Comparison of ENCODE assay signal across 10 mouse cellular contexts in the genomic region with DNA sequence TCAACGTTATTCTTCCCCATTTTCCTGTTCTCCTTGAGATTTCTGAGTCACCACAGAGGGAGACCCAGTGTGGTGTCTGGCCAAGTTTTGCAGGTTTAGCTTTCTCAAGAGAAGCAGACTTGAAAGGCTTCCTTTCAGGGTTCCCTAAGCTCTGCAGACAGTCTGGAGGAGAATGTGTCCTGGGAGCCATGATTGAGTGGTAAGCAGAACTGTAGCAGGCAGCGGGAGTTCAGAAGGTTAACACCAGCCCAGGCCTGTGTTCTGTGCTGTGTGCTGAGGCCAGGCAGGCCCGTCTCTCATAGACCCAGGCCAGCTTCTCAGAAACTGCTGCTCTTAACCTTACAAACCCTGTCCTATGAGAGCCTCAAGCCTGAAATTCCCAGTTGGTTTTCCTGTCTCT.
DNase-seq lines count a peak whose midpoint lies in the region; ATAC-seq and TF ChIP-seq lines count a peak whose summit lies in the region.
"Had no signal": no experiment of that assay in that cellular context is flagged by ENCODE, and none has a peak within 500 bp of the region (broad histone marks: within the 10 kb centered on the region; RNA-seq: fewer than 3 reads in every experiment).

No protein-coding gene starts in this region.

- H3K9ac ChIP-seq in intestine, embryonic 14.5 days (ENCODE audit: low read length), result no peak overlapping the region
- H3K9ac ChIP-seq in intestine, postnatal 0 days (ENCODE audit: low read depth, low read length), result no peak overlapping the region
- H3K9ac ChIP-seq in midbrain, embryonic 11.5 days (ENCODE audit: low read length), result no peak overlapping the region

- H3K9me3 ChIP-seq in intestine, embryonic 14.5 days (ENCODE audit: control insufficient read depth, low read length), result no peaks in the 10 kb centered on the region
- no peaks in the 10 kb centered on the region for H3K9me3 ChIP-seq in intestine, postnatal 0 days (ENCODE audit: control insufficient read depth)
- H3K9me3 ChIP-seq in limb, embryonic 10.5 days (replicated peaks), result no peaks in the 10 kb centered on the region
- H3K9me3 ChIP-seq in midbrain, embryonic 11.5 days (ENCODE audit: control insufficient read depth, low read length), result no peaks in the 10 kb centered on the region
- H3K9me3 ChIP-seq: midbrain, embryonic 10.5 days had no signal

- H3K4me2 ChIP-seq in intestine, embryonic 14.5 days (ENCODE audit: low read length), result no peak overlapping the region
- H3K4me2 ChIP-seq in intestine, postnatal 0 days (replicated peaks; ENCODE audit: low read depth), result no peak overlapping the region
- H3K4me2 ChIP-seq in midbrain, embryonic 11.5 days, result no peak overlapping the region

- ATAC-seq in intestine, embryonic 14.5 days (replicated peaks; ENCODE audit: low FRiP score, low TSS enrichment, low read depth), result peak; percentile 61
- no peak for ATAC-seq in intestine, postnatal 0 days
- ATAC-seq in midbrain, embryonic 11.5 days (ENCODE audit: low FRiP score), result no peak
- ATAC-seq: inflammation-experienced regulatory T-cells, adult 6 months had no signal

- TF ChIP-seq CTCF in intestine, postnatal 0 days (IDR thresholded peaks at IDR 0.05; ENCODE audit: low read depth), result no peak

- H3K36me3 ChIP-seq in intestine, embryonic 14.5 days (ENCODE audit: control insufficient read depth, insufficient read depth, low read length), result no peaks in the 10 kb centered on the region
- no peaks in the 10 kb centered on the region; the same call in 1 of the 2 replicates for H3K36me3 ChIP-seq in intestine, postnatal 0 days (ENCODE audit: control insufficient read depth, insufficient read depth)
- H3K36me3 ChIP-seq in limb, embryonic 10.5 days, result no peaks in the 10 kb centered on the region
- H3K36me3 ChIP-seq in midbrain, embryonic 11.5 days (ENCODE audit: control insufficient read depth, insufficient read depth, low read length), result no peaks in the 10 kb centered on the region
- H3K36me3 ChIP-seq: midbrain, embryonic 10.5 days had no signal

- peak overlapping the region; percentile 72 for H3K27ac ChIP-seq in intestine, embryonic 14.5 days (ENCODE audit: low read depth)
- no peak overlapping the region for H3K27ac ChIP-seq in intestine, postnatal 0 days (ENCODE audit: low read depth, low read length)
- H3K27ac ChIP-seq in limb, embryonic 10.5 days, result peak overlapping the region; percentile 57; the same call in 1 of the 2 replicates
- H3K27ac ChIP-seq in midbrain, embryonic 11.5 days (ENCODE audit: low read depth, low read length), result no peak overlapping the region
- H3K27ac ChIP-seq: midbrain, embryonic 10.5 days had no signal

- peak; percentile 63 for DNase-seq in adrenal gland, adult 2 months
- DNase-seq in adrenal gland, adult 18-20 months (ENCODE audit: low spot score in 2 of 2), result no peak
- no peak for DNase-seq in intestine, embryonic 14.5 days (ENCODE audit: low spot score)
- DNase-seq in NIH3T3 (ENCODE audit: low read depth), result peak; percentile 75
- DNase-seq in limb, embryonic 10.5 days (ENCODE audit: low spot score), result peak; percentile 37
- no peak for DNase-seq in spleen, adult 12 weeks (ENCODE audit: low spot score)
- DNase-seq in midbrain, embryonic 11.5 days (ENCODE audit: low spot score, missing footprints), result no peak

- no peak overlapping the region for H3K4me3 ChIP-seq in intestine, embryonic 14.5 days (ENCODE audit: low read depth, low read length)
- no peak overlapping the region for H3K4me3 ChIP-seq in intestine, postnatal 0 days (ENCODE audit: low read depth, low read length)
- H3K4me3 ChIP-seq in limb, embryonic 10.5 days, result no peak overlapping the region
- H3K4me3 ChIP-seq in midbrain, embryonic 11.5 days (ENCODE audit: low read depth, low read length), result no peak overlapping the region
- H3K4me3 ChIP-seq: midbrain, embryonic 10.5 days had no signal

- H3K27me3 ChIP-seq in intestine, embryonic 14.5 days (replicated peaks; ENCODE audit: control insufficient read depth, insufficient read depth, low read length), result no peaks in the 10 kb centered on the region
- H3K27me3 ChIP-seq in intestine, postnatal 0 days (replicated peaks; ENCODE audit: control insufficient read depth, insufficient read depth, low read length), result no peaks in the 10 kb centered on the region
- no peaks in the 10 kb centered on the region for H3K27me3 ChIP-seq in limb, embryonic 10.5 days (ENCODE audit: low read depth, poor library complexity, severe bottlenecking)
- no peaks in the 10 kb centered on the region for H3K27me3 ChIP-seq in midbrain, embryonic 11.5 days (ENCODE audit: control insufficient read depth, insufficient read depth, low read length)

- peaks cover 14% of the 10 kb centered on the region for H3K4me1 ChIP-seq in intestine, embryonic 14.5 days (replicated peaks; ENCODE audit: control insufficient read depth, insufficient read depth, low read length)
- H3K4me1 ChIP-seq in intestine, postnatal 0 days (replicated peaks; ENCODE audit: control insufficient read depth, insufficient read depth, low read length), result no peaks in the 10 kb centered on the region
- peaks cover 9% of the 10 kb centered on the region for H3K4me1 ChIP-seq in limb, embryonic 10.5 days
- no peaks in the 10 kb centered on the region for H3K4me1 ChIP-seq in midbrain, embryonic 11.5 days (ENCODE audit: control insufficient read depth, insufficient read depth, low read length)

- 33% methylated on average over 3 of the region's 3 CpGs for WGBS in intestine, embryonic 14.5 days
- 55% methylated on average over 3 of the region's 3 CpGs for WGBS in intestine, postnatal 0 days
- WGBS in limb, embryonic 10.5 days, result 34% methylated on average over 3 of the region's 3 CpGs
- WGBS in midbrain, embryonic 11.5 days, result 75% methylated on average over 3 of the region's 3 CpGs

Comparison
In these comparisons a context has a peak if more than half of its experiments do, and no peak if none do; other contexts are left out.
1. DNase-seq: peak in adrenal gland, adult 2 months (single experiment), NIH3T3 (single experiment) and limb, embryonic 10.5 days (single experiment); none in adrenal gland, adult 18-20 months (0 of 2), intestine, embryonic 14.5 days (single experiment), spleen, adult 12 weeks (single experiment) and midbrain, embryonic 11.5 days (single experiment).
2. H3K27ac ChIP-seq: peak in intestine, embryonic 14.5 days (single experiment) and limb, embryonic 10.5 days (single experiment); none in intestine, postnatal 0 days (single experiment) and midbrain, embryonic 11.5 days (single experiment).